Mouse (Mus musculus) liver, adult 2 months (tissue): Measurements from ENCODE around the gene Rnf126. TPM values are rescaled to one million over a fixed set of nuclear protein-coding genes. Genes with fewer than 3 reads are reported as not detected.

Experiments used
- DNase-seq: peaks from one replicate; pipeline ENCODE4 v3.0.0-alpha.2; 2011; ENCODE audit warnings: low read depth, low spot score; ENCODE audit errors: extremely low read depth
- H3K27ac ChIP-seq: fragments of 200-500 bp; replicated peaks from 2 replicates; pipeline ENCODE4 v1.5.1; 2012; ENCODE audit warnings: low read depth, mild to moderate bottlenecking, control low read depth, inconsistent platforms, low read length; ENCODE audit not compliant: insufficient read depth
- H3K27me3 ChIP-seq: fragments of 200-500 bp; 2 replicates; pipeline ENCODE4 v1.6.1; 2012; ENCODE audit warnings: mild to moderate bottlenecking, moderate library complexity, low read length, inconsistent platforms; ENCODE audit not compliant: control insufficient read depth, insufficient read depth
- H3K36me3 ChIP-seq: fragments of 200-500 bp; 2 replicates; pipeline ENCODE4 v1.6.1; 2012; ENCODE audit warnings: low read length, inconsistent platforms; ENCODE audit not compliant: control insufficient read depth, insufficient read depth
- H3K4me1 ChIP-seq: fragments of 200-500 bp; 2 replicates; pipeline ENCODE4 v1.6.1; 2011; ENCODE audit warnings: low read length; ENCODE audit not compliant: control insufficient read depth, insufficient read depth
- H3K4me3 ChIP-seq: fragments of 200-500 bp; 2 replicates; pipeline ENCODE4 v1.5.1; 2011; ENCODE audit warnings: low read depth, mild to moderate bottlenecking, control low read depth, low read length, moderate library complexity; ENCODE audit not compliant: insufficient read depth
- H3K79me2 ChIP-seq: fragments of 200-500 bp; 2 replicates; pipeline ENCODE4 v1.6.1; 2012; ENCODE audit warnings: inconsistent platforms, mild to moderate bottlenecking, low read length, moderate library complexity; ENCODE audit not compliant: control insufficient read depth, insufficient read depth
- H3K9ac ChIP-seq: fragments of 200-500 bp; 2 replicates; pipeline ENCODE4 v1.6.1; 2012; ENCODE audit warnings: low read depth, mild to moderate bottlenecking, control low read depth, inconsistent platforms, low read length
- CTCF ChIP-seq: fragments of 200-500 bp; IDR thresholded peaks from 2 replicates; pipeline ENCODE4 v1.5.1; 2011; ENCODE audit warnings: low read depth, low read length, control low read depth
- POLR2A ChIP-seq: fragments of 200-500 bp; IDR thresholded peaks from 2 replicates; pipeline ENCODE4 v1.6.1; 2011; ENCODE audit warnings: low read length, control low read depth; ENCODE audit not compliant: insufficient read depth; ENCODE audit errors: extremely low read depth
- WGBS: fragments of 180-500 bp; shearing (Covaris S2); methylation state at CpG from one replicate; pipeline ENCODE4 v1.1.7; 2018; 5-methylcytosine and 5-hydroxymethylcytosine counted together
- polyA plus RNA-seq: library from polyadenylated mRNA; depleted of rRNA; stranded (reverse); fragments of >200 nt; gene quantifications from 2 replicates; pipeline ENCODE4 v1.2.3, GENCODE M21; 2012; rRNA removed
- total RNA-seq: library from RNA; depleted of rRNA; stranded (reverse); fragments of >200 nt; gene quantifications from 2 replicates; pipeline ENCODE4 v1.2.3, GENCODE M21; 2014; rRNA removed

Gene Rnf126
- total and polyA plus RNA-seq, 2 experiments: 7.6 to 70.6 TPM

GRCm38 (mm10) chr10:79712499-79713126, 54.1 kb downstream of the Rnf126 start:
- no peak overlapping the region for H3K4me3 ChIP-seq
- no peaks in the 10 kb centered on the region for H3K4me1 ChIP-seq
- TF ChIP-seq CTCF (peak; percentile 88), POLR2A (no peak)
- H3K79me2 ChIP-seq: peaks cover 9% of the 10 kb centered on the region
- H3K27me3 ChIP-seq: peaks cover 10% of the 10 kb centered on the region
- no peak overlapping the region for H3K27ac ChIP-seq
- DNase-seq: peak; percentile 52
- H3K36me3 ChIP-seq: peaks cover 3% of the 10 kb centered on the region; the same call in 1 of the 2 replicates
- WGBS: 12% methylated on average over 6 of the region's 6 CpGs
- no peak overlapping the region for H3K9ac ChIP-seq

DNA sequence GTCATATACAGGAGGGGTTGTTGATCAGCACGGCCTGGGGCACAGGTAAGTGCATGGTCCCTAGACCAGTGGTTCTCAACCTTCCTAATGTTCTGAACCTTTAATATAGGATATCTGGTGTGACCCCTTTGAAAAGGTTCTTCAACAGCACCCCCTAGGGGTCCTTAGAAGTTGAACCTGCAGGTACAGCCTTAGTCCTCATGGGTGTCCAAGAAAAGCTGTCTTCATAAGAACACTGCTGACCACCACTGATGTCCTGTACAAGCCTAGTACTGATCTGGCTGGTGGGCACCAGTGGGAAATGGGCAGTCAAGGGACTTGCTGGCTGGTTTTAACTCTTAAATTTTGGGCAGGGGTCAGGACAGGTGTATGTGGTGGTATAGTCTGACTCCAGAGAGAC, 54.7 kb downstream of the Rnf126 start:
- H3K4me3 ChIP-seq: no peak overlapping the region
- H3K79me2 ChIP-seq: peaks cover 14% of the 10 kb centered on the region
- no peak overlapping the region for H3K27ac ChIP-seq
- peaks cover 6% of the 10 kb centered on the region for H3K4me1 ChIP-seq
- H3K36me3 ChIP-seq: peaks cover 3% of the 10 kb centered on the region; the same call in 1 of the 2 replicates
- DNase-seq: peak; percentile 45
- H3K27me3 ChIP-seq: peaks cover 6% of the 10 kb centered on the region
- WGBS: 86% methylated on average over 1 of the region's 1 CpGs
- no peak overlapping the region for H3K9ac ChIP-seq
- TF ChIP-seq POLR2A (no peak), CTCF (peak; percentile 37; the same call in 1 of the 2 replicates)

GRCm38 (mm10) chr10:79709307-79709706, 57.4 kb downstream of the Rnf126 start:
- Histone ChIP-seq H3K9ac (no peak overlapping the region), H3K36me3 (peaks cover 3% of the 10 kb centered on the region; the same call in 1 of the 2 replicates), H3K4me3 (no peak overlapping the region), H3K79me2 (peaks cover 31% of the 10 kb centered on the region), H3K27me3 (no peaks in the 10 kb centered on the region), H3K27ac (no peak overlapping the region), H3K4me1 (peaks cover 26% of the 10 kb centered on the region)
- WGBS: 81% methylated on average over 7 of the region's 7 CpGs
- TF ChIP-seq POLR2A: no peak
- no peak for TF ChIP-seq CTCF
- DNase-seq: no peak

- no peak overlapping the region for H3K9ac ChIP-seq
- peaks cover 31% of the 10 kb centered on the region for H3K79me2 ChIP-seq
- DNase-seq: no peak
- 88% methylated on average over 21 of the region's 21 CpGs for WGBS
- H3K36me3 ChIP-seq: peaks cover 3% of the 10 kb centered on the region; the same call in 1 of the 2 replicates
- H3K4me3 ChIP-seq: no peak overlapping the region
- H3K27me3 ChIP-seq: no peaks in the 10 kb centered on the region
- H3K27ac ChIP-seq: no peak overlapping the region
- TF ChIP-seq POLR2A (no peak), CTCF (no peak)
- peaks cover 26% of the 10 kb centered on the region for H3K4me1 ChIP-seq
These were observed 58.1 kb downstream of the Rnf126 start for GRCm38 (mm10) chr10:79708668-79709067.

Other genes starting within 250 kb of the Rnf126 start
Only the 30 nearest of the 34 such genes appear.
- 5.9 and 8.2 TPM in 2 replicates for gene Mier2, start 211.8 kb downstream of the Rnf126 start, total RNA-seq
- 22.2 and 35.3 TPM in 2 replicates for gene Mier2, start 211.8 kb downstream of the Rnf126 start, polyA plus RNA-seq
- gene Theg, start 179.6 kb downstream of the Rnf126 start, total RNA-seq: not detected in 2 replicates
- gene Theg, start 179.6 kb downstream of the Rnf126 start, polyA plus RNA-seq: not detected in 2 replicates
- gene C2cd4c, start 152.9 kb downstream of the Rnf126 start, total RNA-seq: not detected in 2 replicates
- gene C2cd4c, start 152.9 kb downstream of the Rnf126 start, polyA plus RNA-seq: 0.06 and 0.10 TPM in 2 replicates
- 0.07 and 0.09 TPM in 2 replicates for gene Shc2, start 129.0 kb downstream of the Rnf126 start, total RNA-seq
- 0.07 and 0.10 TPM in 2 replicates for gene Shc2, start 129.0 kb downstream of the Rnf126 start, polyA plus RNA-seq
- gene Odf3l2, start 121.2 kb downstream of the Rnf126 start, total RNA-seq: not detected in 2 replicates
- not detected in 2 replicates for gene Odf3l2, start 121.2 kb downstream of the Rnf126 start, polyA plus RNA-seq
- gene Madcam1, start 102.4 kb downstream of the Rnf126 start, total RNA-seq: 0.60 TPM in 1 of 2 replicates, not detected in the other
- not detected in 2 replicates for gene Madcam1, start 102.4 kb downstream of the Rnf126 start, polyA plus RNA-seq
- 18.2 and 24.4 TPM in 2 replicates for gene Tpgs1, start 97.6 kb downstream of the Rnf126 start, total RNA-seq
- gene Tpgs1, start 97.6 kb downstream of the Rnf126 start, polyA plus RNA-seq: 48.5 and 58.9 TPM in 2 replicates
- 82.1 and 91.1 TPM in 2 replicates for gene Cdc34, start 84.8 kb downstream of the Rnf126 start, total RNA-seq
- 215 and 222 TPM in 2 replicates for gene Cdc34, start 84.8 kb downstream of the Rnf126 start, polyA plus RNA-seq
- 0.09 and 0.34 TPM in 2 replicates for gene Gzmm, start 77.9 kb downstream of the Rnf126 start, total RNA-seq
- 0.09 and 0.37 TPM in 2 replicates for gene Gzmm, start 77.9 kb downstream of the Rnf126 start, polyA plus RNA-seq
- 652 and 839 TPM in 2 replicates for gene Bsg, start 62.5 kb downstream of the Rnf126 start, total RNA-seq
- gene Bsg, start 62.5 kb downstream of the Rnf126 start, polyA plus RNA-seq: 523 and 643 TPM in 2 replicates
- gene Hcn2, start 50.3 kb downstream of the Rnf126 start, total RNA-seq: 0.09 and 0.13 TPM in 2 replicates
- gene Hcn2, start 50.3 kb downstream of the Rnf126 start, polyA plus RNA-seq: 0.45 and 0.67 TPM in 2 replicates
- gene Polrmt, start 20.4 kb downstream of the Rnf126 start, total RNA-seq: 7.7 and 12.8 TPM in 2 replicates
- 32.7 and 42.4 TPM in 2 replicates for gene Polrmt, start 20.4 kb downstream of the Rnf126 start, polyA plus RNA-seq
- not detected in 2 replicates for gene Fgf22, start 11.9 kb downstream of the Rnf126 start, total RNA-seq
- gene Fgf22, start 11.9 kb downstream of the Rnf126 start, polyA plus RNA-seq: not detected in 2 replicates
- 0.09 and 0.27 TPM in 2 replicates for gene Fstl3, start 10.3 kb upstream of the Rnf126 start, total RNA-seq
- 0.18 and 0.60 TPM in 2 replicates for gene Fstl3, start 10.3 kb upstream of the Rnf126 start, polyA plus RNA-seq
- not detected in 2 replicates for gene Prss57, start 24.0 kb upstream of the Rnf126 start, total RNA-seq
- not detected in 2 replicates for gene Prss57, start 24.0 kb upstream of the Rnf126 start, polyA plus RNA-seq
- 0.81 and 0.92 TPM in 2 replicates for gene Palm, start 26.6 kb upstream of the Rnf126 start, total RNA-seq
- 1.9 and 3.0 TPM in 2 replicates for gene Palm, start 26.6 kb upstream of the Rnf126 start, polyA plus RNA-seq
- 0.18 and 0.40 TPM in 2 replicates for gene Misp, start 54.0 kb upstream of the Rnf126 start, total RNA-seq
- 0.16 and 0.51 TPM in 2 replicates for gene Misp, start 54.0 kb upstream of the Rnf126 start, polyA plus RNA-seq
- gene Ptbp1, start 87.5 kb upstream of the Rnf126 start, total RNA-seq: 43.9 and 86.1 TPM in 2 replicates
- gene Ptbp1, start 87.5 kb upstream of the Rnf126 start, polyA plus RNA-seq: 77.6 and 103 TPM in 2 replicates
- 0.40 TPM in 1 of 2 replicates, not detected in the other for gene Prtn3, start 107.5 kb upstream of the Rnf126 start, total RNA-seq
- 0.20 and 1.1 TPM in 2 replicates for gene Prtn3, start 107.5 kb upstream of the Rnf126 start, polyA plus RNA-seq
- under 0.01 TPM in 1 of 2 replicates, not detected in the other for gene Plppr3, start 107.7 kb upstream of the Rnf126 start, total RNA-seq
- gene Plppr3, start 107.7 kb upstream of the Rnf126 start, polyA plus RNA-seq: 0.38 and 0.47 TPM in 2 replicates
- 0.20 TPM in 1 of 2 replicates, not detected in the other for gene Elane, start 119.3 kb upstream of the Rnf126 start, total RNA-seq
- gene Elane, start 119.3 kb upstream of the Rnf126 start, polyA plus RNA-seq: 0.12 and 0.15 TPM in 2 replicates
- 5.7 and 11.3 TPM in 2 replicates for gene Cfd, start 123.9 kb upstream of the Rnf126 start, total RNA-seq
- 0.37 and 0.98 TPM in 2 replicates for gene Cfd, start 123.9 kb upstream of the Rnf126 start, polyA plus RNA-seq
- gene Med16, start 142.0 kb upstream of the Rnf126 start, total RNA-seq: 5.9 and 8.2 TPM in 2 replicates
- gene Med16, start 142.0 kb upstream of the Rnf126 start, polyA plus RNA-seq: 29.9 and 30.6 TPM in 2 replicates
- gene Gm26602, start 143.9 kb upstream of the Rnf126 start, total RNA-seq: not detected in 2 replicates
- gene Gm26602, start 143.9 kb upstream of the Rnf126 start, polyA plus RNA-seq: not detected in 2 replicates
- gene Kiss1r, start 150.0 kb upstream of the Rnf126 start, total RNA-seq: 0.18 and 0.60 TPM in 2 replicates
- 1.5 and 1.9 TPM in 2 replicates for gene Kiss1r, start 150.0 kb upstream of the Rnf126 start, polyA plus RNA-seq
- gene R3hdm4, start 154.3 kb upstream of the Rnf126 start, total RNA-seq: 12.4 and 15.5 TPM in 2 replicates
- gene R3hdm4, start 154.3 kb upstream of the Rnf126 start, polyA plus RNA-seq: 78.8 and 80.0 TPM in 2 replicates
- gene Arid3a, start 160.1 kb upstream of the Rnf126 start, total RNA-seq: 0.37 and 0.74 TPM in 2 replicates
- gene Arid3a, start 160.1 kb upstream of the Rnf126 start, polyA plus RNA-seq: 0.69 and 1.7 TPM in 2 replicates
- 24.8 TPM in 2 replicates for gene Wdr18, start 193.2 kb upstream of the Rnf126 start, total RNA-seq
- 59.8 and 63.3 TPM in 2 replicates for gene Wdr18, start 193.2 kb upstream of the Rnf126 start, polyA plus RNA-seq
- gene Grin3b, start 203.8 kb upstream of the Rnf126 start, total RNA-seq: 0.18 TPM in 1 of 2 replicates, not detected in the other
- 0.45 TPM in 2 replicates for gene Grin3b, start 203.8 kb upstream of the Rnf126 start, polyA plus RNA-seq
- 35.7 and 51.7 TPM in 2 replicates for gene Tmem259, start 217.4 kb upstream of the Rnf126 start, total RNA-seq
- 223 and 259 TPM in 2 replicates for gene Tmem259, start 217.4 kb upstream of the Rnf126 start, polyA plus RNA-seq